Mouse (Mus musculus) cerebellum, adult 2 months (tissue): Measurements from ENCODE around the gene Anks3.

Experiments used
- CTCF ChIP-seq: fragments of 200-500 bp; IDR thresholded peaks from 2 replicates; pipeline ENCODE4 v1.5.1; 2011; ENCODE audit warnings: low read depth, mild to moderate bottlenecking, control low read depth, low read length, moderate library complexity, borderline replicate concordance; ENCODE audit not compliant: insufficient read depth
- POLR2A ChIP-seq: fragments of 200-500 bp; IDR thresholded peaks from 2 replicates; pipeline ENCODE4 v1.6.1; 2011; ENCODE audit warnings: low read length, control low read depth, borderline replicate concordance; ENCODE audit not compliant: insufficient read depth

DNA sequence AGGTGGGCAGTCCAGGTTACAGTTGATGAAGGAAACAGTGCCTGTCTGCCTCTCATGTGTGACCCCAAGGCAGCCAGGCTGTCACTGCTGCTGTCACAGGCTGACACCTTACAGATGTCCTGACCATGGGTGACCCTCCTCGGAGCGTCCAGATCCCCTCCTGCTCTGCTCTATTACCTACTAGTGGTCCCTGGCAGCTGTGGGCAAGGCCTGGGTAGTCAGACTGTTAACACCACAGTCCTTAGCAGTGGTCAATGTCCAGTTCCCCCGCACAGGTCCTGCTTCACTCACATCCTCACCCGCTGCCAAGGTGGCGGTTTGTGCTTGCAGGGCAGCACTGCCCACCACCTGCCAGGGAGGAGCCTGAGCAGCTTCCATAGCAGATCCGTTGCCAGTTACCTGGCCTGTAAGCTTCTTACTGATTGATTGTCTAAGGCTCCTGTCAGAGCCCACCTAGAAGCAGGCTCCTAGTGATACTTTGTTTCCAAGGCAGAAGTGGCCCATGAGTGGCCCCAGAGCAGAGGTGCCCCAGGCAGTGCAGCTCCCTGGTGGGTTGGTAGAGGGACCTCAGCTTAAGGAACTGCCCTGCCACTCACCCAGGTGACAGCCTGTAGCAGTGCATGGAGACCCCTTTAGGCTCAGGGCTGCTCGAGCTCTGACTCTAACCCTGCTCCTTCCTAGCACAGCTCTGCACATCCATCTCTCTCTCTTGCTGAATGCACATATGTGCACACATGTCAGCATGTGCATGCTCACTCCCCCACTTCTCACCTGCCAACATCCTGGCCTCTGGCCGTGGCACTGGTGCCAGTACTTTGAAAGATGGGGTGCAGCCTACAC, 26.4 kb downstream of the Anks3 start:
- TF ChIP-seq CTCF, result no peak
- no peak for TF ChIP-seq POLR2A
